Mouse (Mus musculus): ENCODE measurements around the gene Lrrc8a. TPM values are rescaled to one million over a fixed set of nuclear protein-coding genes. Genes with fewer than 3 reads are reported as not detected.
A peak's percentile ranks its signal among the peaks of the same experiment; 100 is the strongest.

Lrrc8a gene
- polyA plus RNA-seq, 1 experiment from 2014 or later = 22.8 TPM

GRCm38 (mm10) chr2:30287027-30287373 is 49.5 kb downstream of the Lrrc8a start:
- ATAC-seq (ENCODE audit: low FRiP score) = no peak
- peak overlapping the region; percentile 75; the same call in 1 of the 2 replicates for H3K27ac ChIP-seq

GRCm38 (mm10) chr2:30299525-30299924 is 62.0 kb downstream of the Lrrc8a start:
- Histone ChIP-seq H3K27me3 (no peaks in the 10 kb centered on the region), H3K9ac (no peak overlapping the region), H3K36me3 (replicated peaks) (peaks cover 73% of the 10 kb centered on the region), H3K4me3 (replicated peaks) (no peak overlapping the region), H3K4me1 (no peaks in the 10 kb centered on the region), H3K9me3 (no peaks in the 10 kb centered on the region), H3K27ac (no peak overlapping the region), H3K4me2 (no peak overlapping the region)
- 72% methylated on average over 3 of the region's 3 CpGs for WGBS
- ATAC-seq (ENCODE audit: low FRiP score) = no peak

More at GRCm38 (mm10) chr2:30287027-30287373, 49.5 kb downstream of the Lrrc8a start:
- Histone ChIP-seq H3K4me2 (peak overlapping the region; percentile 99), H3K36me3 (replicated peaks) (peaks cover 9% of the 10 kb centered on the region), H3K4me1 (peaks cover 22% of the 10 kb centered on the region), H3K4me3 (replicated peaks) (peak overlapping the region; percentile 96), H3K27me3 (no peaks in the 10 kb centered on the region), H3K9me3 (no peaks in the 10 kb centered on the region), H3K9ac (peak overlapping the region; percentile 90)
- under 1% methylated on average over 10 of the region's 10 CpGs for WGBS

- Histone ChIP-seq H3K27me3 (no peaks in the 10 kb centered on the region), H3K4me3 (replicated peaks) (no peak overlapping the region), H3K4me1 (no peaks in the 10 kb centered on the region), H3K4me2 (no peak overlapping the region), H3K9ac (no peak overlapping the region), H3K27ac (no peak overlapping the region), H3K9me3 (no peaks in the 10 kb centered on the region), H3K36me3 (replicated peaks) (peaks cover 78% of the 10 kb centered on the region)
- ATAC-seq (ENCODE audit: low FRiP score) = no peak
- 97% methylated on average over 5 of the region's 5 CpGs for WGBS
These were observed 62.5 kb downstream of the Lrrc8a start for GRCm38 (mm10) chr2:30299966-30300365.

- H3K4me3 ChIP-seq (replicated peaks) = no peak overlapping the region
- no peak overlapping the region for H3K9ac ChIP-seq
- no peak overlapping the region for H3K4me2 ChIP-seq
- H3K27ac ChIP-seq = no peak overlapping the region
- H3K9me3 ChIP-seq = no peaks in the 10 kb centered on the region
- no peaks in the 10 kb centered on the region for H3K4me1 ChIP-seq
- H3K36me3 ChIP-seq (replicated peaks) = peaks cover 99% of the 10 kb centered on the region
- H3K27me3 ChIP-seq = no peaks in the 10 kb centered on the region
- WGBS = 97% methylated on average over 7 of the region's 7 CpGs
- ATAC-seq (ENCODE audit: low FRiP score) = no peak
These were observed 68.6 kb downstream of the Lrrc8a start for GRCm38 (mm10) chr2:30306087-30306486.

- H3K4me2 ChIP-seq = no peak overlapping the region
- ATAC-seq (ENCODE audit: low FRiP score) = no peak
- 92% methylated on average over 3 of the region's 3 CpGs for WGBS
These were observed 71.8 kb downstream of the Lrrc8a start for GRCm38 (mm10) chr2:30309351-30309750.

GRCm38 (mm10) chr2:30311481-30311880 is 74.0 kb downstream of the Lrrc8a start:
- H3K36me3 ChIP-seq (replicated peaks) = peaks cover 96% of the 10 kb centered on the region
- 90% methylated on average over 2 of the region's 2 CpGs for WGBS
- no peak overlapping the region for H3K4me3 ChIP-seq (replicated peaks)
- H3K9ac ChIP-seq = no peak overlapping the region
- no peaks in the 10 kb centered on the region for H3K4me1 ChIP-seq
- H3K27ac ChIP-seq = no peak overlapping the region
- no peak overlapping the region for H3K4me2 ChIP-seq
- no peaks in the 10 kb centered on the region for H3K27me3 ChIP-seq
- no peak for ATAC-seq (ENCODE audit: low FRiP score)
- no peaks in the 10 kb centered on the region for H3K9me3 ChIP-seq

More at GRCm38 (mm10) chr2:30309351-30309750, 71.8 kb downstream of the Lrrc8a start:
- Histone ChIP-seq H3K9ac (no peak overlapping the region), H3K4me3 (replicated peaks) (no peak overlapping the region), H3K27ac (no peak overlapping the region), H3K27me3 (no peaks in the 10 kb centered on the region), H3K36me3 (replicated peaks) (peaks cover 98% of the 10 kb centered on the region), H3K9me3 (no peaks in the 10 kb centered on the region), H3K4me1 (no peaks in the 10 kb centered on the region)

Other genes with a start within 250 kb of the Lrrc8a start
- 42.3 and 42.5 TPM in 2 replicates for gene Wdr34, start 188.8 kb upstream of the Lrrc8a start, polyA plus RNA-seq (2016; fragmentation: Nextera tagmentation; extraction: Ambion mirVana)
- 774 and 776 TPM in 2 replicates for gene Set, start 180.3 kb upstream of the Lrrc8a start, polyA plus RNA-seq (2016; fragmentation: Nextera tagmentation; extraction: Ambion mirVana)
- 10.3 TPM in 2 replicates for gene Pkn3, start 160.0 kb upstream of the Lrrc8a start, polyA plus RNA-seq (2016; fragmentation: Nextera tagmentation; extraction: Ambion mirVana)
- 22.9 TPM in 2 replicates for gene Zdhhc12, start 144.1 kb upstream of the Lrrc8a start, polyA plus RNA-seq (2016; fragmentation: Nextera tagmentation; extraction: Ambion mirVana)
- 9.2 and 9.5 TPM in 2 replicates for gene Zer1, start 113.1 kb upstream of the Lrrc8a start, polyA plus RNA-seq (2016; fragmentation: Nextera tagmentation; extraction: Ambion mirVana)
- gene Tbc1d13, start 104.0 kb upstream of the Lrrc8a start, polyA plus RNA-seq (2016; fragmentation: Nextera tagmentation; extraction: Ambion mirVana) = 8.3 and 14.0 TPM in 2 replicates
- gene Endog, start 66.2 kb upstream of the Lrrc8a start, polyA plus RNA-seq (2016; fragmentation: Nextera tagmentation; extraction: Ambion mirVana) = 9.7 and 13.4 TPM in 2 replicates
- gene Spout1, start 59.3 kb upstream of the Lrrc8a start, polyA plus RNA-seq (2016; fragmentation: Nextera tagmentation; extraction: Ambion mirVana) = 67.0 and 69.2 TPM in 2 replicates
- 9.0 and 9.4 TPM in 2 replicates for gene Kyat1, start 31.9 kb upstream of the Lrrc8a start, polyA plus RNA-seq (2016; fragmentation: Nextera tagmentation; extraction: Ambion mirVana)
- gene Gm28035, start 2.9 kb downstream of the Lrrc8a start, polyA plus RNA-seq (2016; fragmentation: Nextera tagmentation; extraction: Ambion mirVana) = 0.29 and 0.64 TPM in 2 replicates
- gene Phyhd1, start 28.5 kb downstream of the Lrrc8a start, polyA plus RNA-seq (2016; fragmentation: Nextera tagmentation; extraction: Ambion mirVana) = 5.0 and 5.4 TPM in 2 replicates
- gene Gm28038, start 43.3 kb downstream of the Lrrc8a start, polyA plus RNA-seq (2016; fragmentation: Nextera tagmentation; extraction: Ambion mirVana) = not detected in 2 replicates
- gene Dolk, start 48.6 kb downstream of the Lrrc8a start, polyA plus RNA-seq (2016; fragmentation: Nextera tagmentation; extraction: Ambion mirVana) = 25.4 and 25.6 TPM in 2 replicates
- 42.3 and 47.0 TPM in 2 replicates for gene Nup188, start 48.7 kb downstream of the Lrrc8a start, polyA plus RNA-seq (2016; fragmentation: Nextera tagmentation; extraction: Ambion mirVana)
- gene Sh3glb2, start 121.6 kb downstream of the Lrrc8a start, polyA plus RNA-seq (2016; fragmentation: Nextera tagmentation; extraction: Ambion mirVana) = 99.8 and 110 TPM in 2 replicates
- gene Miga2, start 126.5 kb downstream of the Lrrc8a start, polyA plus RNA-seq (2016; fragmentation: Nextera tagmentation; extraction: Ambion mirVana) = 24.4 and 25.2 TPM in 2 replicates
- 51.4 and 52.3 TPM in 2 replicates for gene Dolpp1, start 154.5 kb downstream of the Lrrc8a start, polyA plus RNA-seq (2016; fragmentation: Nextera tagmentation; extraction: Ambion mirVana)
- gene Crat, start 178.1 kb downstream of the Lrrc8a start, polyA plus RNA-seq (2016; fragmentation: Nextera tagmentation; extraction: Ambion mirVana) = 22.5 and 23.0 TPM in 2 replicates
- 131 and 144 TPM in 2 replicates for gene Ptpa, start 178.3 kb downstream of the Lrrc8a start, polyA plus RNA-seq (2016; fragmentation: Nextera tagmentation; extraction: Ambion mirVana)
- gene Ier5l, start 236.5 kb downstream of the Lrrc8a start, polyA plus RNA-seq (2016; fragmentation: Nextera tagmentation; extraction: Ambion mirVana) = 2.3 and 2.7 TPM in 2 replicates

Measured in forebrain, embryonic 12.5 days (tissue).